Mouse (Mus musculus) spleen, postnatal 0 days (tissue): ENCODE measurements around the gene Sec14l4. TPM values are rescaled to one million over a fixed set of nuclear protein-coding genes. Genes with fewer than 3 reads are reported as not detected.

ENCODE experiments used
- polyA plus RNA-seq: library from polyadenylated mRNA; unstranded; fragments of >200 nt; fragmentation: Nextera tagmentation; extraction: Ambion mirVana; gene quantifications from 2 replicates; pipeline ENCODE4 v1.2.1, GENCODE M21; 2015

The Sec14l4 gene
- not detected in 2 replicates for polyA plus RNA-seq

GRCm38 (mm10) chr11:4031126-4031941 lies at the start of gene Sec14l4:
TSS of gene Sec14l4 (plus strand) at chr11:4031462.

GRCm38 (mm10) chr11:3983291-3983862 lies 47.9 kb upstream of the Sec14l4 start, which contains the start of gene Gal3st1:
TSS of gene Gal3st1 (plus strand) at chr11:3983636.

GRCm38 (mm10) chr11:4064627-4065122 lies 33.4 kb downstream of the Sec14l4 start, which contains the start of gene Sec14l3:
TSS of gene Sec14l3 (plus strand) at chr11:4064841.

GRCm38 (mm10) chr11:4095171-4096053 lies 64.2 kb downstream of the Sec14l4 start, which contains the start of gene Mtfp1:
TSS of gene Mtfp1 (minus strand) at chr11:4095445.

Other genes with a start within 250 kb of the Sec14l4 start
- 0.05 and 0.13 TPM in 2 replicates for gene Osbp2, start 167.6 kb upstream of the Sec14l4 start, polyA plus RNA-seq
- gene 4921536K21Rik, start 136.4 kb upstream of the Sec14l4 start, polyA plus RNA-seq, result 0.05 TPM in 1 of 2 replicates, not detected in the other
- gene Dusp18, start 136.2 kb upstream of the Sec14l4 start, polyA plus RNA-seq, result 0.45 and 0.64 TPM in 2 replicates
- gene Slc35e4, start 116.8 kb upstream of the Sec14l4 start, polyA plus RNA-seq, result 0.75 and 1.3 TPM in 2 replicates
- 29.7 and 42.5 TPM in 2 replicates for gene Tcn2, start 99.3 kb upstream of the Sec14l4 start, polyA plus RNA-seq
- gene Pes1, start 67.5 kb upstream of the Sec14l4 start, polyA plus RNA-seq, result 48.6 and 53.0 TPM in 2 replicates
- gene 4930556J24Rik, start 54.7 kb upstream of the Sec14l4 start, polyA plus RNA-seq, result not detected in 2 replicates
- gene Gal3st1, start 47.8 kb upstream of the Sec14l4 start, polyA plus RNA-seq, result 0.19 and 0.23 TPM in 2 replicates
- gene Sec14l3, start 33.4 kb downstream of the Sec14l4 start, polyA plus RNA-seq, result not detected in 2 replicates
- 18.3 and 19.7 TPM in 2 replicates for gene Mtfp1, start 64.0 kb downstream of the Sec14l4 start, polyA plus RNA-seq
- 6.6 and 8.4 TPM in 2 replicates for gene Sec14l2, start 92.0 kb downstream of the Sec14l4 start, polyA plus RNA-seq
- 9.7 and 13.6 TPM in 2 replicates for gene Rnf215, start 103.7 kb downstream of the Sec14l4 start, polyA plus RNA-seq
- 1.4 and 2.0 TPM in 2 replicates for gene Ccdc157, start 128.8 kb downstream of the Sec14l4 start, polyA plus RNA-seq
- 20.2 TPM in 2 replicates for gene Sf3a1, start 128.9 kb downstream of the Sec14l4 start, polyA plus RNA-seq
- gene Tbc1d10a, start 155.3 kb downstream of the Sec14l4 start, polyA plus RNA-seq, result 9.0 and 10.7 TPM in 2 replicates
- 3.7 and 5.0 TPM in 2 replicates for gene Castor1, start 186.8 kb downstream of the Sec14l4 start, polyA plus RNA-seq
- 2.7 and 3.3 TPM in 2 replicates for gene Osm, start 205.0 kb downstream of the Sec14l4 start, polyA plus RNA-seq
- 0.20 and 0.27 TPM in 2 replicates for gene Lif, start 226.1 kb downstream of the Sec14l4 start, polyA plus RNA-seq